Mouse (Mus musculus) 3134 (cell line): ENCODE results near the gene Ccnf.

Source experiments
- DNase-seq: peaks from one replicate; pipeline ENCODE4 v3.0.0-alpha.2; 2011; ENCODE audit warnings: low spot score; ENCODE audit not compliant: insufficient read length; ENCODE audit errors: extremely low read depth

The Ccnf gene

GRCm38 (mm10) chr17:24203611-24204534, 47.4 kb downstream of the Ccnf start:
- DNase-seq = no peak

GRCm38 (mm10) chr17:24203068-24203467, 48.2 kb downstream of the Ccnf start:
- DNase-seq = no peak

- DNase-seq = no peak
Measured at GRCm38 (mm10) chr17:24201092-24201491, 50.2 kb downstream of the Ccnf start.

GRCm38 (mm10) chr17:24199741-24200140, 51.5 kb downstream of the Ccnf start:
- DNase-seq = no peak

GRCm38 (mm10) chr17:24199252-24199651, 52.0 kb downstream of the Ccnf start:
- DNase-seq = no peak

GRCm38 (mm10) chr17:24197032-24197824, 54.1 kb downstream of the Ccnf start:
- no peak for DNase-seq

GRCm38 (mm10) chr17:24195349-24195748, 55.9 kb downstream of the Ccnf start:
- no peak for DNase-seq

- DNase-seq = no peak
Measured at GRCm38 (mm10) chr17:24193769-24194168, 57.5 kb downstream of the Ccnf start.

- DNase-seq = no peak
Measured at GRCm38 (mm10) chr17:24193268-24193667, 58.0 kb downstream of the Ccnf start.

- DNase-seq = no peak
Measured at GRCm38 (mm10) chr17:24192848-24193247, 58.4 kb downstream of the Ccnf start.

GRCm38 (mm10) chr17:24191481-24191880, 59.8 kb downstream of the Ccnf start:
- DNase-seq = no peak

GRCm38 (mm10) chr17:24190934-24191333, 60.4 kb downstream of the Ccnf start:
- no peak for DNase-seq

GRCm38 (mm10) chr17:24174259-24174658, 77.0 kb downstream of the Ccnf start:
- no peak for DNase-seq

GRCm38 (mm10) chr17:24173423-24173822, 77.9 kb downstream of the Ccnf start:
- no peak for DNase-seq
